Mouse (Mus musculus) neural tube, embryonic 15.5 days (tissue): ENCODE results near the gene Slc22a12. TPM values are rescaled to one million over a fixed set of nuclear protein-coding genes. Genes with fewer than 3 reads are reported as not detected.

Experiments
- ATAC-seq: fragments of 200-750 bp; cut with Nextera tagmentation; 2 replicates; pipeline ENCODE4 v1.8.0; 2017; ENCODE audit warnings: mild to moderate bottlenecking, moderate TSS enrichment, moderate library complexity; ENCODE audit not compliant: low FRiP score
- H3K27ac ChIP-seq: fragments of 300-500 bp; sonication (generic); replicated peaks from 2 replicates; pipeline ENCODE4 v1.5.1; 2015; ENCODE audit warnings: mild to moderate bottlenecking, inconsistent platforms
- H3K27me3 ChIP-seq: fragments of 300-500 bp; sonication (generic); replicated peaks from 2 replicates; pipeline ENCODE4 v1.6.1; 2015; ENCODE audit warnings: inconsistent platforms
- H3K36me3 ChIP-seq: fragments of 300-500 bp; sonication (generic); 2 replicates; pipeline ENCODE4 v1.6.1; 2015; ENCODE audit warnings: inconsistent platforms
- H3K4me1 ChIP-seq: fragments of 300-500 bp; sonication (generic); 2 replicates; pipeline ENCODE4 v1.6.1; 2015; ENCODE audit warnings: inconsistent platforms
- H3K4me2 ChIP-seq: fragments of 300-500 bp; sonication (generic); 2 replicates; pipeline ENCODE4 v1.6.1; 2015; ENCODE audit warnings: inconsistent platforms, mild to moderate bottlenecking, moderate library complexity
- H3K4me3 ChIP-seq: fragments of 300-500 bp; sonication (generic); replicated peaks from 2 replicates; pipeline ENCODE4 v1.5.1; 2015; ENCODE audit warnings: mild to moderate bottlenecking, inconsistent platforms
- H3K9ac ChIP-seq: fragments of 300-500 bp; sonication (generic); replicated peaks from 2 replicates; pipeline ENCODE4 v1.6.1; 2015; ENCODE audit warnings: mild to moderate bottlenecking, inconsistent platforms
- H3K9me3 ChIP-seq: fragments of 300-500 bp; sonication (generic); replicated peaks from 2 replicates; pipeline ENCODE4 v1.6.1; 2016; ENCODE audit warnings: inconsistent platforms
- WGBS: fragments of 180-500 bp; shearing (Covaris S2); methylation state at CpG from one replicate; pipeline ENCODE4 v1.1.7; 2015; ENCODE audit warnings: mixed read lengths; 5-methylcytosine and 5-hydroxymethylcytosine counted together
- polyA plus RNA-seq: library from polyadenylated mRNA; unstranded; fragments of >200 nt; fragmentation: Nextera tagmentation; extraction: Ambion mirVana; gene quantifications from 2 replicates; pipeline ENCODE4 v1.2.1, GENCODE M21; 2015

The Slc22a12 gene
- polyA plus RNA-seq, 1 experiment from 2014 or later: 0.14 TPM

- Histone ChIP-seq H3K9ac (no peak overlapping the region), H3K4me2 (no peak overlapping the region), H3K4me1 (no peaks in the 10 kb centered on the region), H3K4me3 (no peak overlapping the region), H3K27me3 (no peaks in the 10 kb centered on the region), H3K27ac (no peak overlapping the region), H3K9me3 (no peaks in the 10 kb centered on the region), H3K36me3 (no peaks in the 10 kb centered on the region)
- ATAC-seq: no peak
- WGBS: 71% methylated on average over 4 of the region's 4 CpGs
These were observed 3.2 kb downstream of the Slc22a12 start for GRCm38 (mm10) chr19:6539592-6539991.

- 95% methylated on average over 6 of the region's 6 CpGs for WGBS
- no peak overlapping the region for H3K4me2 ChIP-seq
- H3K36me3 ChIP-seq: no peaks in the 10 kb centered on the region
- H3K27me3 ChIP-seq: no peaks in the 10 kb centered on the region
- no peaks in the 10 kb centered on the region for H3K9me3 ChIP-seq
- peaks cover 4% of the 10 kb centered on the region; the same call in 1 of the 2 replicates for H3K4me1 ChIP-seq
- ATAC-seq: no peak
- H3K9ac ChIP-seq: no peak overlapping the region
- H3K4me3 ChIP-seq: no peak overlapping the region
- no peak overlapping the region for H3K27ac ChIP-seq
These were observed 4.3 kb downstream of the Slc22a12 start for GRCm38 (mm10) chr19:6538546-6538945.

GRCm38 (mm10) chr19:6537526-6537925, 5.3 kb downstream of the Slc22a12 start:
- H3K4me3 ChIP-seq: no peak overlapping the region
- peaks cover 14% of the 10 kb centered on the region for H3K4me1 ChIP-seq
- H3K36me3 ChIP-seq: no peaks in the 10 kb centered on the region
- WGBS: 83% methylated on average over 8 of the region's 8 CpGs
- H3K9ac ChIP-seq: no peak overlapping the region
- no peaks in the 10 kb centered on the region for H3K9me3 ChIP-seq
- no peak overlapping the region for H3K27ac ChIP-seq
- H3K27me3 ChIP-seq: no peaks in the 10 kb centered on the region
- ATAC-seq: no peak
- H3K4me2 ChIP-seq: no peak overlapping the region

DNA sequence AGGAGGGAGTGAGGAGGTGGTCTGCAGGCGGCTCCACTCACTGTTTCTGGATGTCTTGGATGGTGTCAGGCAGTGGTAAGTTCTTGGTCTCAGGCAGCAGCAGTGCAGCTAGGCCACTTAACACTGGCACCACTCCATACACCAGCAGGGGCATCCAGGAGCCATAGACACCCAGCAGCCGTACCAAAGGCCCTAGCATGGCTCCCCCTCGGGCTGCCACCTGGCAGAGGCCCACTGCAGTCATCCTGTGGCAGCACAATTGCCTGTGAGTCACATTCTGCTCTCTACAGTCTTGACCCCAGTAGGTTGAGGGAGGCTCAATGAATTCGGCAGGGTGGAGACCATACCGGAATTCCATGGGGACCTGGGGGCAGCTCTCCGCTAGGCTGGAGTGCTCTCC, 6.1 kb downstream of the Slc22a12 start:
- 70% methylated on average over 6 of the region's 6 CpGs for WGBS
- H3K4me2 ChIP-seq: no peak overlapping the region
- no peak overlapping the region for H3K9ac ChIP-seq
- H3K9me3 ChIP-seq: no peaks in the 10 kb centered on the region
- no peak overlapping the region for H3K27ac ChIP-seq
- H3K27me3 ChIP-seq: no peaks in the 10 kb centered on the region
- ATAC-seq: no peak; the same call in 1 of the 2 replicates
- H3K36me3 ChIP-seq: no peaks in the 10 kb centered on the region
- H3K4me3 ChIP-seq: no peak overlapping the region
- peaks cover 22% of the 10 kb centered on the region for H3K4me1 ChIP-seq

GRCm38 (mm10) chr19:6536201-6536600, 6.6 kb downstream of the Slc22a12 start:
- Histone ChIP-seq H3K4me3 (no peak overlapping the region), H3K9ac (no peak overlapping the region), H3K4me1 (peaks cover 27% of the 10 kb centered on the region), H3K9me3 (no peaks in the 10 kb centered on the region), H3K36me3 (no peaks in the 10 kb centered on the region), H3K4me2 (no peak overlapping the region), H3K27ac (no peak overlapping the region), H3K27me3 (no peaks in the 10 kb centered on the region)
- 80% methylated on average over 3 of the region's 3 CpGs for WGBS
- no peak for ATAC-seq

DNA sequence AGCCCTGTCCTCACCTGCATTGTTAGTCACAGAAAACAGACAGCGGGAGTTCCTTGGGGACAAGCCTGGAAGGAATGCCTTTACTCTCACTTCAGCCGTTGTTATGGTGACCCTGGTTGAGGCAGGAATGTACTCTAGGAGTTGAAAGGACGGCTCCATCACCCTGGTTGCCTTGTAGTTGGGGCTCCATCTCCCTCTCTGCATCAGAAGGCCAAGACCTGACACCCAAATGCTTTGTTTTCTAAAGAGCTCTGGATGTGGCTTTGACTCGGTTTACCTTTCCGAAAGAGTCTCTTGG, 8.8 kb downstream of the Slc22a12 start:
- Histone ChIP-seq H3K27ac (no peak overlapping the region), H3K4me2 (no peak overlapping the region), H3K4me1 (peaks cover 46% of the 10 kb centered on the region), H3K27me3 (no peaks in the 10 kb centered on the region), H3K36me3 (no peaks in the 10 kb centered on the region), H3K9me3 (no peaks in the 10 kb centered on the region), H3K4me3 (no peak overlapping the region), H3K9ac (no peak overlapping the region)
- no peak for ATAC-seq
- WGBS: 47% methylated on average over 5 of the region's 5 CpGs

DNA sequence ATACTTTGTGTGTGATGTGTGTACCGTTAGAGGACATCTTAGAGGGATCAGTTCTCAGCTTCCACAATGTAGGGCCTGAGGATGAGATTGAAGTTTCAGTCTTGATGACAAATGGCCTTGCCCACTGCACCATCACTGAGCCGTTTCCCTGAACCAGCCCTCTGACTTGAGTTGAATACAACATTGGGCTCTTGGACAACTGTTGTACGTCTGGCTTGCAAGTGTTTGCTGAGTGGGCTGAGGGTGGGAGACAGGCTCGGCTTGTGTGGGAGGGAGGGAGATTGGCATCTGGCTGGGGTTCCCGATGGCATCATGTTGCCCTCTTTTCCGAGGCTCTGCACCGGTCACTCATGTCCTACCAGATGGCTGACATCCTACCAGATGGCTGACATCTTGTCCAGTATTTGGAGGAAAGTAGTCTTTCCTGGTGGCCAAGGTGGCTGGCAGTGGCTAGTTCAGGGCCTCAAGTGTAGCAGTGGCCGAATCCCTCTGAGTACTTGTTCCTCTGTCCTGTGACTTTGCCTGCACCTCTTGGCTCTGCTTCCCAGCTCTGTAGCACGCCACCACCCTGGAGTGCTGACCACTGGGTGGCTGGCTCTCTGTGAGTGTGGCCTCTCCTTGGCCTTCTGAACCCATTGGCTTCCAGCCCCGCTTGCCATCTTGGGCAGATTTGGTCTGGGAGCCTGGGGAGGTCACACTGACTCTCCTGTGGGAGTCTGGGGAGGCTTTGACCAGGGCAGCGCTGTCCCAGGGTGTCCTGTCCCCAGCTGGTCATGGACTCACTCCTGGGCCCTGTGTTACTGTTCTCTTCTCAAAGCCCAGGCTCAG, 9.3 kb downstream of the Slc22a12 start:
- Histone ChIP-seq H3K4me2 (no peak overlapping the region), H3K9ac (no peak overlapping the region), H3K36me3 (peaks cover 4% of the 10 kb centered on the region; the same call in 1 of the 2 replicates), H3K27me3 (no peaks in the 10 kb centered on the region), H3K27ac (0 out of 2 replicates have a peak overlapping the region, but pooled peaks have one; percentile 83), H3K4me1 (peaks cover 52% of the 10 kb centered on the region), H3K4me3 (no peak overlapping the region), H3K9me3 (no peaks in the 10 kb centered on the region)
- no peak for ATAC-seq
- WGBS: 60% methylated on average over 11 of the region's 11 CpGs

DNA sequence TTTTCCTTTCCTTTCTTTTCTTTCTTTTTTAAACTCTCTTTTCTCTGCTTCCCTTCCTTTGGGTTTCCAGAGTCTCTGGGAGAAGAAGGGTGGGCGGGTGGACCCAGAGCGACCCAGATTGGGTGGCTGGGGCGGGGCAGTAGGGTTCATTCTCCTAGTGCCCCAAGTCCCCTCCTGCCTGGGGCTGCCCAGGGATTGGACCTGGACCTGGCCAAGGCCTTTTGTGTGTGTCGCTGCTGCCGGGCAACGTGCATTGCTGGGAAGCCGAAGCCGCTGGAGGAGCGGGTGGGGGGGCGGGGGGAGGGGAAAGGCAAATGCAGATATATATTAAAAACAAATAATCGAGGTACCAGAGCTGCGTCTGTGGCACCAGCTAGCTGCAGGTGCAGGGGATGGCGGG, 10.2 kb downstream of the Slc22a12 start:
- peak overlapping the region; percentile 51; the same call in 1 of the 2 replicates for H3K9ac ChIP-seq
- peak overlapping the region; percentile 37 for H3K4me3 ChIP-seq
- H3K4me1 ChIP-seq: peaks cover 56% of the 10 kb centered on the region

DNA sequence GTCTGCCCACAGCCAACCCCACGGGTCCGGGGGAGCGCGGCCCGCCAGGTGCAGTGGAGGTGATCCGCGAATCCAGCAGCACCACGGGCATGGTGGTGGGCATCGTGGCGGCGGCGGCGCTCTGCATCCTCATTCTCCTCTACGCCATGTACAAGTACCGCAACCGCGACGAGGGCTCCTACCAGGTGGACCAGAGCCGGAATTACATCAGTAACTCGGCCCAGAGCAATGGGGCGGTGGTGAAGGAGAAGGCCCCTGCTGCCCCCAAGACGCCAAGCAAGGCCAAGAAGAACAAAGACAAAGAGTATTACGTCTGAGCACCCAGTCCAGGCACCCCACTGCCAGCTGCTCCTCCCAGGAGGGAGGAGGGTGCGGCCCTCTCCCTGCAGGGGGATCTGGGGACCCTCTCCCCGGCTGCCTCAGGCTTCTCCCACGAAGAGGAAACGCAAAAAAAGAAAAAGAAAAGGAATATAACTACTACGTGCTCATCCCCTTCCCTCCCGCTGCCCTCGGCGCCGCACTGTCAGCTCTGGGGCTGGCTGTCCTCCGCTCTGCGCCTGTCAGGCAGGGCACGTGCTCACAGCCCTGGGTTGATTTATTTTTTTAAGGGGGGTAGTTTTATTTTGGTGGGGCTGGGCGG, 10.9 kb downstream of the Slc22a12 start:
- peak; percentile 32; the same call in 1 of the 2 replicates for ATAC-seq
- Histone ChIP-seq H3K9me3 (no peaks in the 10 kb centered on the region), H3K4me1 (peaks cover 56% of the 10 kb centered on the region), H3K27me3 (no peaks in the 10 kb centered on the region), H3K4me3 (peak overlapping the region; percentile 37), H3K9ac (peak overlapping the region; percentile 51), H3K36me3 (peaks cover 5% of the 10 kb centered on the region; the same call in 1 of the 2 replicates), H3K27ac (peak overlapping the region; percentile 83), H3K4me2 (peak overlapping the region; percentile 69)
- 2% methylated on average over 35 of the region's 36 CpGs for WGBS

More for the DNA sequence above, 10.2 kb downstream of the Slc22a12 start:
- Histone ChIP-seq H3K27ac (peak overlapping the region; percentile 83), H3K36me3 (peaks cover 5% of the 10 kb centered on the region; the same call in 1 of the 2 replicates), H3K9me3 (no peaks in the 10 kb centered on the region), H3K4me2 (peak overlapping the region; percentile 69), H3K27me3 (no peaks in the 10 kb centered on the region)
- ATAC-seq: no peak
- WGBS: 13% methylated on average over 13 of the region's 13 CpGs

- Histone ChIP-seq H3K4me3 (peak overlapping the region; percentile 37), H3K36me3 (peaks cover 13% of the 10 kb centered on the region), H3K4me1 (peaks cover 56% of the 10 kb centered on the region), H3K27me3 (no peaks in the 10 kb centered on the region), H3K9me3 (no peaks in the 10 kb centered on the region), H3K9ac (peak overlapping the region; percentile 51), H3K27ac (peak overlapping the region; percentile 83), H3K4me2 (peak overlapping the region; percentile 69)
- WGBS: 1% methylated on average over 56 of the region's 56 CpGs
- no peak for ATAC-seq
These were observed 11.7 kb downstream of the Slc22a12 start for GRCm38 (mm10) chr19:6531011-6531631.

GRCm38 (mm10) chr19:6530359-6530758, 12.5 kb downstream of the Slc22a12 start:
- ATAC-seq: no peak
- Histone ChIP-seq H3K9ac (no peak overlapping the region), H3K4me1 (peaks cover 56% of the 10 kb centered on the region), H3K9me3 (no peaks in the 10 kb centered on the region), H3K27me3 (no peaks in the 10 kb centered on the region), H3K27ac (peak overlapping the region; percentile 69), H3K4me3 (no peak overlapping the region), H3K36me3 (peaks cover 18% of the 10 kb centered on the region), H3K4me2 (peak overlapping the region; percentile 37)
- 15% methylated on average over 13 of the region's 13 CpGs for WGBS
